Mouse (Mus musculus) ovary, postnatal 36 days (tissue): Measurements from ENCODE around the gene Rbm4.
A peak's percentile ranks its signal among the peaks of the same experiment; 100 is the strongest.
"Not testable (repeated sequence)": the region's sequence is repeated elsewhere in the genome, so short reads cannot be mapped to it uniquely, and the experiment has no call there.

Experiments
- DNase-seq: peaks from one replicate; pipeline ENCODE4 v3.0.0; 2022; ENCODE audit warnings: low spot score, mixed read lengths

Rbm4 gene

GRCm38 (mm10) chr19:4797846-4798245 lies 4.1 kb upstream of the Rbm4 start:
- no peak for DNase-seq

GRCm38 (mm10) chr19:4795929-4796328 lies 2.2 kb upstream of the Rbm4 start:
- DNase-seq = no peak

- no peak for DNase-seq
Observed at GRCm38 (mm10) chr19:4793281-4793830, 345 bp downstream of the Rbm4 start.

- DNase-seq = no peak
Observed at GRCm38 (mm10) chr19:4786313-4786712, 7.4 kb downstream of the Rbm4 start.

GRCm38 (mm10) chr19:4785206-4785605 lies 8.5 kb downstream of the Rbm4 start:
- no peak for DNase-seq

GRCm38 (mm10) chr19:4782891-4783290 lies 10.8 kb downstream of the Rbm4 start:
- no peak for DNase-seq

- DNase-seq = no peak
Observed at GRCm38 (mm10) chr19:4772785-4773184, 20.9 kb downstream of the Rbm4 start.

- DNase-seq = no peak
Observed at GRCm38 (mm10) chr19:4767507-4768148, 26.1 kb downstream of the Rbm4 start.

GRCm38 (mm10) chr19:4762876-4763275 lies 30.8 kb downstream of the Rbm4 start:
- DNase-seq = no peak

- DNase-seq = not testable (repeated sequence)
Observed at GRCm38 (mm10) chr19:4760544-4760943, 33.2 kb downstream of the Rbm4 start.

- DNase-seq = no peak
Observed at GRCm38 (mm10) chr19:4756921-4757320, 36.8 kb downstream of the Rbm4 start.

GRCm38 (mm10) chr19:4756193-4756911 lies 37.3 kb downstream of the Rbm4 start, which contains the start of gene Rbm4b:
Rbm4b (plus strand) TSS chr19:4756497.
- peak; percentile 97 for DNase-seq

- DNase-seq = peak; percentile 85
Observed at GRCm38 (mm10) chr19:4755565-4756192, 38.0 kb downstream of the Rbm4 start.

- DNase-seq = no peak
Observed at GRCm38 (mm10) chr19:4749975-4750374, 43.7 kb downstream of the Rbm4 start.

- no peak for DNase-seq
Observed at GRCm38 (mm10) chr19:4748493-4748892, 45.2 kb downstream of the Rbm4 start.

- DNase-seq = no peak
Observed at GRCm38 (mm10) chr19:4747631-4748312, 45.9 kb downstream of the Rbm4 start.

GRCm38 (mm10) chr19:4746611-4747010 lies 47.1 kb downstream of the Rbm4 start:
- DNase-seq = no peak

- no peak for DNase-seq
Observed at GRCm38 (mm10) chr19:4745681-4746080, 48.0 kb downstream of the Rbm4 start.

- no peak for DNase-seq
Observed at GRCm38 (mm10) chr19:4745057-4745456, 48.6 kb downstream of the Rbm4 start.

GRCm38 (mm10) chr19:4744026-4744425 lies 49.7 kb downstream of the Rbm4 start:
- DNase-seq = no peak

- DNase-seq = no peak
Observed at GRCm38 (mm10) chr19:4743524-4743923, 50.2 kb downstream of the Rbm4 start.

GRCm38 (mm10) chr19:4742229-4742628 lies 51.5 kb downstream of the Rbm4 start:
- DNase-seq = no peak
